Mouse (Mus musculus): ENCODE data around the gene Ccser1. TPM values are rescaled to one million over a fixed set of nuclear protein-coding genes. Genes with fewer than 3 reads are reported as not detected.
"Not testable (repeated sequence)": the region's sequence is repeated elsewhere in the genome, so short reads cannot be mapped to it uniquely, and the experiment has no call there.

Gene Ccser1
- polyA plus RNA-seq, 1 experiment, result not detected

- Histone ChIP-seq H3K27ac (ENCODE audit: insufficient read depth, low read depth, low read length) (no peak overlapping the region), H3K4me1 (ENCODE audit: control insufficient read depth, insufficient read depth, low read length) (no peaks in the 10 kb centered on the region), H3K4me3 (ENCODE audit: insufficient read depth, low read depth, low read length) (no peak overlapping the region)
- WGBS, result 76% methylated on average over 2 of the region's 2 CpGs
- TF ChIP-seq CTCF (IDR thresholded peaks at IDR 0.05; ENCODE audit: insufficient read depth, low read depth, low read length) (no peak), POLR2A (IDR thresholded peaks at IDR 0.05; ENCODE audit: insufficient read depth, low read depth, low read length) (no peak)
These were observed 60.5 kb downstream of the Ccser1 start for GRCm38 (mm10) chr6:61240618-61241017.

GRCm38 (mm10) chr6:61242556-61242955, 62.4 kb downstream of the Ccser1 start:
- no peak for TF ChIP-seq CTCF (IDR thresholded peaks at IDR 0.05; ENCODE audit: insufficient read depth, low read depth, low read length)
- TF ChIP-seq POLR2A (IDR thresholded peaks at IDR 0.05; ENCODE audit: insufficient read depth, low read depth, low read length), result no peak
- Histone ChIP-seq H3K4me3 (ENCODE audit: insufficient read depth, low read depth, low read length) (no peak overlapping the region), H3K27ac (ENCODE audit: insufficient read depth, low read depth, low read length) (no peak overlapping the region), H3K4me1 (ENCODE audit: control insufficient read depth, insufficient read depth, low read length) (no peaks in the 10 kb centered on the region)
- WGBS, result 89% methylated on average over 3 of the region's 3 CpGs

- Histone ChIP-seq H3K4me1 (ENCODE audit: control insufficient read depth, insufficient read depth, low read length) (no peaks in the 10 kb centered on the region), H3K4me3 (ENCODE audit: insufficient read depth, low read depth, low read length) (no peak overlapping the region), H3K27ac (ENCODE audit: insufficient read depth, low read depth, low read length) (no peak overlapping the region)
- WGBS, result 88% methylated on average over 4 of the region's 4 CpGs
- TF ChIP-seq POLR2A (IDR thresholded peaks at IDR 0.05; ENCODE audit: insufficient read depth, low read depth, low read length), result no peak
- TF ChIP-seq CTCF (IDR thresholded peaks at IDR 0.05; ENCODE audit: insufficient read depth, low read depth, low read length), result no peak
These were observed 66.4 kb downstream of the Ccser1 start for GRCm38 (mm10) chr6:61246523-61246922.

GRCm38 (mm10) chr6:61247842-61248472, 67.8 kb downstream of the Ccser1 start:
- TF ChIP-seq POLR2A (IDR thresholded peaks at IDR 0.05; ENCODE audit: insufficient read depth, low read depth, low read length) (no peak), CTCF (IDR thresholded peaks at IDR 0.05; ENCODE audit: insufficient read depth, low read depth, low read length) (no peak)
- Histone ChIP-seq H3K27ac (ENCODE audit: insufficient read depth, low read depth, low read length) (no peak overlapping the region), H3K4me1 (ENCODE audit: control insufficient read depth, insufficient read depth, low read length) (no peaks in the 10 kb centered on the region), H3K4me3 (ENCODE audit: insufficient read depth, low read depth, low read length) (no peak overlapping the region)
- 72% methylated on average over 4 of the region's 4 CpGs for WGBS

GRCm38 (mm10) chr6:61248700-61249099, 68.6 kb downstream of the Ccser1 start:
- TF ChIP-seq POLR2A (IDR thresholded peaks at IDR 0.05; ENCODE audit: insufficient read depth, low read depth, low read length) (no peak), CTCF (IDR thresholded peaks at IDR 0.05; ENCODE audit: insufficient read depth, low read depth, low read length) (no peak)
- no peaks in the 10 kb centered on the region for H3K4me1 ChIP-seq (ENCODE audit: control insufficient read depth, insufficient read depth, low read length)
- H3K27ac ChIP-seq (ENCODE audit: insufficient read depth, low read depth, low read length), result no peak overlapping the region
- 63% methylated on average over 2 of the region's 2 CpGs for WGBS
- no peak overlapping the region for H3K4me3 ChIP-seq (ENCODE audit: insufficient read depth, low read depth, low read length)

GRCm38 (mm10) chr6:61251232-61251631, 71.1 kb downstream of the Ccser1 start:
- TF ChIP-seq CTCF (IDR thresholded peaks at IDR 0.05; ENCODE audit: insufficient read depth, low read depth, low read length) (no peak), POLR2A (IDR thresholded peaks at IDR 0.05; ENCODE audit: insufficient read depth, low read depth, low read length) (no peak)
- Histone ChIP-seq H3K4me1 (ENCODE audit: control insufficient read depth, insufficient read depth, low read length) (no peaks in the 10 kb centered on the region), H3K27ac (ENCODE audit: insufficient read depth, low read depth, low read length) (no peak overlapping the region), H3K4me3 (ENCODE audit: insufficient read depth, low read depth, low read length) (no peak overlapping the region)
- WGBS, result 60% methylated on average over 1 of the region's 1 CpGs

DNA sequence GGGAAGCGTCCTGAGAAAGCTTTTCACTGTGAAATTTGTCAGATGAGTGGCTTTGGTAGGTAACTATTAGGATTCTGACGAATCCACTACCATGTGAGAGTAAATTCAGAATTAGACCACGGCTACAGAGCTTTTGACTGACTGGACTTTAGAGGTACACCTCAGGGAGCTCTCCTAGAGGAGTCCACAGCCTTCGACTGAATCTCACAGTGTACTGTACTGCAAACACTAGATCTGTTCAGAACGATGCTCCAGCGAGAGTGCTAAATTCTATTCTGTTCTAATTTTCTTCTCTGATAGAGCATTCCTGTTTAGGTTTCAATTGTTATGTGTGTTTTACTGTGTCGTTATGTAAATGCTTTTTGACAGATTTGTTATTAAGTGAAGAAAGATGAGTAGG, 72.8 kb downstream of the Ccser1 start:
- TF ChIP-seq CTCF (IDR thresholded peaks at IDR 0.05; ENCODE audit: insufficient read depth, low read depth, low read length) (no peak), POLR2A (IDR thresholded peaks at IDR 0.05; ENCODE audit: insufficient read depth, low read depth, low read length) (no peak)
- no peaks in the 10 kb centered on the region for H3K4me1 ChIP-seq (ENCODE audit: control insufficient read depth, insufficient read depth, low read length)
- WGBS, result 84% methylated on average over 7 of the region's 7 CpGs

GRCm38 (mm10) chr6:61255874-61256273, 75.8 kb downstream of the Ccser1 start:
- not testable (repeated sequence) for H3K4me3 ChIP-seq (ENCODE audit: insufficient read depth, low read depth, low read length); H3K27ac ChIP-seq (ENCODE audit: insufficient read depth, low read depth, low read length); H3K4me1 ChIP-seq (ENCODE audit: control insufficient read depth, insufficient read depth, low read length)
- WGBS, result 90% methylated on average over 1 of the region's 1 CpGs

More for the DNA sequence above, 72.8 kb downstream of the Ccser1 start:
- H3K27ac ChIP-seq (ENCODE audit: insufficient read depth, low read depth, low read length), result no peak overlapping the region
- H3K4me3 ChIP-seq (ENCODE audit: insufficient read depth, low read depth, low read length), result no peak overlapping the region

DNA sequence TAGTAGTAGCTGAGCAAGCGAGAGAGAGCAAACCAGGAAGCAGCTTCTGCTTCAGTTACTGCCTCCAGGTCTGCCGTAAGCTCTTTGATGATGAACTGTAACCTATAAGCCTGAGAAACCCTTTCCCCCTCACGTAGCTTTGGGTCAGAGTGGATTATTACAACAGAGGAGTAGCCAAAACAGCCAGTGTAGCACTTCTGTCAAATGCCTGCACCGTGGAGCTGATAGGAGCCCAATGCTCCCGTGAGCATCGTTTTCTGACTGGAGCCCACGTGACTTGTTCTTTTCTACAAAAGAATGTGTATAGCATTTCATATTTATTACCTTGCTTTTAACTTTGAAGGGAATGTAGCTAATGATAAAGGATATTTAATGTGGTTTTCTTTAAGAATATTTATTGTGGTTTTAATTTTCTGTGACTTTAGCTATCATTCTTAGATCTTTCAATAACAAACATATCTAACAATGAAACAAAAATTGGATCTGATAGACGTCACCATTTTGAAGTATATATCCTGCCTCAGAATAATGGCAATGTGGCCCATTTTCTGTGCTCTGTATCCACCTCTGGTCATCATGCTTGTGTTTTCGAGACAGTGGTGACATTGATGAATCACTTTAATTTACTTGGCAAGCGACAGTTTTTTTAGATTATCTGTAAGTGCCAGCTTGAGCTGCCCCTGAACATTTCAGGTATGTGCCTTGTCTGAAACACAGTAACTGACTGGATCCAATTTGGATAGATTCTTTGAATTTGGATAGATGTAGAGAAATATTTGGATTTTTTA, 78.9 kb downstream of the Ccser1 start:
- no peak overlapping the region for H3K27ac ChIP-seq (ENCODE audit: insufficient read depth, low read depth, low read length)
- H3K4me3 ChIP-seq (ENCODE audit: insufficient read depth, low read depth, low read length), result no peak overlapping the region
- TF ChIP-seq CTCF (IDR thresholded peaks at IDR 0.05; ENCODE audit: insufficient read depth, low read depth, low read length), result no peak
- TF ChIP-seq POLR2A (IDR thresholded peaks at IDR 0.05; ENCODE audit: insufficient read depth, low read depth, low read length), result no peak
- 86% methylated on average over 10 of the region's 10 CpGs for WGBS
- H3K4me1 ChIP-seq (ENCODE audit: control insufficient read depth, insufficient read depth, low read length), result peaks cover 5% of the 10 kb centered on the region; the same call in 1 of the 2 replicates
